Mouse (Mus musculus) limb, embryonic 14.5 days (tissue): ENCODE results near the gene Cdh5. TPM values are rescaled to one million over a fixed set of nuclear protein-coding genes. Genes with fewer than 3 reads are reported as not detected.

ENCODE experiments used
- ATAC-seq: fragments of 200-750 bp; cut with Nextera tagmentation; 2 replicates; pipeline ENCODE4 v1.8.0; 2017; ENCODE audit warnings: low read depth, moderate number of reproducible peaks, moderate TSS enrichment; ENCODE audit not compliant: low FRiP score
- DNase-seq: peaks from one replicate; pipeline ENCODE4 v3.0.0-alpha.2; 2015; ENCODE audit warnings: low spot score
- H3K27ac ChIP-seq: fragments of 300-500 bp; sonication (generic); replicated peaks from 2 replicates; pipeline ENCODE4 v1.5.1; 2014; ENCODE audit warnings: low read depth, mild to moderate bottlenecking, low read length, moderate library complexity, mixed read lengths
- H3K27me3 ChIP-seq: fragments of 300-500 bp; sonication (generic); 2 replicates; pipeline ENCODE4 v1.6.1; 2014; ENCODE audit warnings: low read length, mixed read lengths; ENCODE audit not compliant: control insufficient read depth, insufficient read depth
- H3K36me3 ChIP-seq: fragments of 300-500 bp; sonication (generic); 2 replicates; pipeline ENCODE4 v1.6.1; 2014; ENCODE audit warnings: mild to moderate bottlenecking, low read length, moderate library complexity, mixed read lengths; ENCODE audit not compliant: control insufficient read depth, insufficient read depth
- H3K4me1 ChIP-seq: fragments of 300-500 bp; sonication (generic); 2 replicates; pipeline ENCODE4 v1.6.1; 2014; ENCODE audit warnings: antibody characterized with exemption, low read length, mixed read lengths; ENCODE audit not compliant: control insufficient read depth, insufficient read depth
- H3K4me2 ChIP-seq: fragments of 300-500 bp; sonication (generic); replicated peaks from 2 replicates; pipeline ENCODE4 v1.6.1; 2014; ENCODE audit warnings: low read depth, mild to moderate bottlenecking, low read length, moderate library complexity; ENCODE audit not compliant: severe bottlenecking
- H3K4me3 ChIP-seq: fragments of 300-500 bp; sonication (generic); replicated peaks from 2 replicates; pipeline ENCODE4 v1.5.1; 2014; ENCODE audit warnings: low read length
- H3K9ac ChIP-seq: fragments of 300-500 bp; sonication (generic); 2 replicates; pipeline ENCODE4 v1.6.1; 2014; ENCODE audit warnings: mild to moderate bottlenecking, low read depth, low read length, moderate library complexity; ENCODE audit not compliant: severe bottlenecking
- H3K9me3 ChIP-seq: fragments of 300-500 bp; sonication (generic); 2 replicates; pipeline ENCODE4 v1.6.1; 2016; ENCODE audit warnings: low read length; ENCODE audit not compliant: control insufficient read depth
- POLR2A ChIP-seq: fragments of 200-500 bp; IDR thresholded peaks from 2 replicates; pipeline ENCODE4 v1.8.0; 2012; ENCODE audit warnings: inconsistent platforms, mild to moderate bottlenecking, moderate library complexity, borderline replicate concordance; ENCODE audit not compliant: insufficient read depth, insufficient read length; ENCODE audit errors: extremely low read depth
- WGBS: fragments of 180-500 bp; shearing (Covaris S2); extraction: QIAGEN DNeasy Blood & Tissue Kit; methylation state at CpG from one replicate; pipeline ENCODE4 v1.1.7; 2014; 5-methylcytosine and 5-hydroxymethylcytosine counted together
- polyA plus RNA-seq, 2 experiments: library from polyadenylated mRNA; depleted of rRNA in 1 of 2; stranded (reverse) in 1 of 2; unstranded in 1 of 2; fragments of >200 nt; fragmentation: Nextera tagmentation in 1 of 2; extraction: Ambion mirVana in 1 of 2; gene quantifications; 2 replicates each; pipeline versions ENCODE4 v1.2.1 to v1.2.3; 2012 to 2014

Cdh5 gene
- polyA plus RNA-seq, 2 experiments = 34.6 to 58.0 TPM

- no peaks in the 10 kb centered on the region for H3K36me3 ChIP-seq
- no peak overlapping the region for H3K4me3 ChIP-seq
- ATAC-seq (no peak), DNase-seq (no peak)
- no peak overlapping the region for H3K27ac ChIP-seq
- H3K9me3 ChIP-seq = no peaks in the 10 kb centered on the region
- H3K4me1 ChIP-seq = no peaks in the 10 kb centered on the region
- H3K9ac ChIP-seq = no peak overlapping the region
- no peaks in the 10 kb centered on the region for H3K27me3 ChIP-seq
- H3K4me2 ChIP-seq = no peak overlapping the region
- WGBS = 90% methylated on average over 25 of the region's 25 CpGs
- TF ChIP-seq POLR2A = no peak
These were observed 41.0 kb downstream of the Cdh5 start for GRCm38 (mm10) chr8:104142415-104142814.

- WGBS = 80% methylated on average over 4 of the region's 4 CpGs
- Histone ChIP-seq H3K27me3 (no peaks in the 10 kb centered on the region), H3K9me3 (no peaks in the 10 kb centered on the region), H3K4me1 (no peaks in the 10 kb centered on the region), H3K27ac (no peak overlapping the region), H3K9ac (no peak overlapping the region), H3K36me3 (no peaks in the 10 kb centered on the region), H3K4me3 (no peak overlapping the region), H3K4me2 (no peak overlapping the region)
- ATAC-seq (no peak), DNase-seq (no peak)
- TF ChIP-seq POLR2A = no peak
These were observed 42.0 kb downstream of the Cdh5 start for GRCm38 (mm10) chr8:104143379-104143778.

GRCm38 (mm10) chr8:104144434-104145216 lies 43.2 kb downstream of the Cdh5 start:
- no peaks in the 10 kb centered on the region for H3K27me3 ChIP-seq
- H3K4me1 ChIP-seq = no peaks in the 10 kb centered on the region
- no peaks in the 10 kb centered on the region for H3K36me3 ChIP-seq
- ATAC-seq = no peak
- no peak overlapping the region for H3K9ac ChIP-seq
- no peak overlapping the region for H3K27ac ChIP-seq
- H3K4me2 ChIP-seq = no peak overlapping the region
- no peak for TF ChIP-seq POLR2A
- WGBS = 82% methylated on average over 13 of the region's 13 CpGs
- no peak for DNase-seq
- H3K9me3 ChIP-seq = no peaks in the 10 kb centered on the region
- H3K4me3 ChIP-seq = no peak overlapping the region

GRCm38 (mm10) chr8:104145981-104146689 lies 44.7 kb downstream of the Cdh5 start:
- no peak overlapping the region for H3K4me2 ChIP-seq
- WGBS = 27% methylated on average over 15 of the region's 15 CpGs
- no peaks in the 10 kb centered on the region for H3K27me3 ChIP-seq
- DNase-seq (peak; percentile 66), ATAC-seq (peak; percentile 72)
- no peak overlapping the region for H3K27ac ChIP-seq
- H3K36me3 ChIP-seq = no peaks in the 10 kb centered on the region
- no peak for TF ChIP-seq POLR2A
- no peak overlapping the region for H3K9ac ChIP-seq
- no peaks in the 10 kb centered on the region for H3K9me3 ChIP-seq
- no peaks in the 10 kb centered on the region for H3K4me1 ChIP-seq
- no peak overlapping the region for H3K4me3 ChIP-seq

- Histone ChIP-seq H3K4me1 (no peaks in the 10 kb centered on the region), H3K36me3 (no peaks in the 10 kb centered on the region), H3K27me3 (no peaks in the 10 kb centered on the region), H3K9me3 (no peaks in the 10 kb centered on the region), H3K4me2 (no peak overlapping the region), H3K4me3 (no peak overlapping the region), H3K27ac (no peak overlapping the region), H3K9ac (no peak overlapping the region)
- 89% methylated on average over 15 of the region's 15 CpGs for WGBS
- DNase-seq (no peak), ATAC-seq (0 out of 2 replicates have a peak, but pooled peaks have one; percentile 11)
- no peak for TF ChIP-seq POLR2A
These were observed 45.5 kb downstream of the Cdh5 start for GRCm38 (mm10) chr8:104146717-104147494.
